Mouse (Mus musculus) lung, postnatal 0 days (tissue): ENCODE data around the gene Thoc7.

Source experiments
- CTCF ChIP-seq: IDR thresholded peaks from 2 replicates; pipeline ENCODE4 v1.5.1; 2016; ENCODE audit warnings: antibody characterized with exemption, mild to moderate bottlenecking
- EP300 ChIP-seq: IDR thresholded peaks from 2 replicates; pipeline ENCODE4 v1.6.1; 2016; ENCODE audit warnings: antibody characterized with exemption, mild to moderate bottlenecking, control low read depth

- TF ChIP-seq CTCF (no peak), EP300 (no peak)
These were observed 13.3 kb downstream of the Thoc7 start for GRCm38 (mm10) chr14:13948345-13948744.
